Mouse (Mus musculus): ENCODE measurements at regions not wholly inside any gene's neighbourhood (a gene's known extent, or its start where the extent isn't known, plus 50 kb on each side); places are given as distances from the start of the nearest gene placed in this dataset.

DNA sequence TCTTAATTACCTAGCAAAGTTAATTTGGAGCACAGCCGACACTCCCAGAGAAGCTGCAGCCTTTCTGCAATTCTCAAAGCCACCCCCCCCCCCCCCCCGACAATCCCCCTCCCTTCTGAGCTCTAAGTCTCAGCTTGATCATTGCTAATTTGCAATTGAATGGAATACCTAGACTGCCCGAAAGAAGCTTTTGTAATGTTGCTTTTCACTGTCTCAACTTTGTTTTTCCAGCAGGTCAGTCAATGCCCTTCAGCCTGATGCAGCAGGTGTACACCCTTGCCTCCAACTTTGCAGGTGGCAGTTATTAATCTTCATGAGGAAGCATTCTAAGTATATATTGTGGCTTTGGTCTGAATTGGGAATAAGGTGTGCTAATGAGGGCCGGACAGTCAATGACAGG lies 1006.6 kb upstream of the Gm8797 start:
- Histone ChIP-seq H3K9me3 (ENCODE audit: control insufficient read depth, low read length) (peaks cover 19% of the 10 kb centered on the region; the same call in 1 of the 2 replicates), H3K27me3 (ENCODE audit: control insufficient read depth, insufficient read depth, low read length) (no peaks in the 10 kb centered on the region), H3K4me3 (replicated peaks; ENCODE audit: low read length) (no peak overlapping the region), H3K4me1 (replicated peaks; ENCODE audit: control insufficient read depth, insufficient read depth, low read length) (no peaks in the 10 kb centered on the region), H3K4me2 (replicated peaks) (no peak overlapping the region), H3K9ac (no peak overlapping the region), H3K36me3 (replicated peaks; ENCODE audit: control insufficient read depth, insufficient read depth) (no peaks in the 10 kb centered on the region), H3K27ac (no peak overlapping the region)
- ATAC-seq (ENCODE audit: low FRiP score): no peak
- 63% methylated on average over 4 of the region's 4 CpGs for WGBS
- DNase-seq (ENCODE audit: low spot score): no peak

GRCm38 (mm10) chr3:4744611-4745010 lies 1006.0 kb upstream of the Gm8797 start:
- H3K9me3 ChIP-seq (ENCODE audit: control insufficient read depth, low read length): peaks cover 19% of the 10 kb centered on the region; the same call in 1 of the 2 replicates
- no peak overlapping the region for H3K27ac ChIP-seq
- no peak overlapping the region for H3K4me3 ChIP-seq (replicated peaks; ENCODE audit: low read length)
- no peaks in the 10 kb centered on the region for H3K4me1 ChIP-seq (replicated peaks; ENCODE audit: control insufficient read depth, insufficient read depth, low read length)
- ATAC-seq (ENCODE audit: low FRiP score) (no peak), DNase-seq (ENCODE audit: low spot score) (no peak)
- H3K4me2 ChIP-seq (replicated peaks): no peak overlapping the region
- no peaks in the 10 kb centered on the region for H3K36me3 ChIP-seq (replicated peaks; ENCODE audit: control insufficient read depth, insufficient read depth)
- no peaks in the 10 kb centered on the region for H3K27me3 ChIP-seq (ENCODE audit: control insufficient read depth, insufficient read depth, low read length)
- 90% methylated on average over 6 of the region's 6 CpGs for WGBS
- no peak overlapping the region for H3K9ac ChIP-seq

GRCm38 (mm10) chr3:4756099-4756498 lies 994.5 kb upstream of the Gm8797 start:
- H3K27me3 ChIP-seq (ENCODE audit: control insufficient read depth, insufficient read depth, low read length): no peaks in the 10 kb centered on the region
- peaks cover 4% of the 10 kb centered on the region; the same call in 1 of the 2 replicates for H3K9me3 ChIP-seq (ENCODE audit: control insufficient read depth, low read length)
- no peak for ATAC-seq (ENCODE audit: low FRiP score)
- no peaks in the 10 kb centered on the region for H3K4me1 ChIP-seq (replicated peaks; ENCODE audit: control insufficient read depth, insufficient read depth, low read length)
- no peaks in the 10 kb centered on the region for H3K36me3 ChIP-seq (replicated peaks; ENCODE audit: control insufficient read depth, insufficient read depth)
- WGBS: 86% methylated on average over 2 of the region's 2 CpGs
- no peak overlapping the region for H3K27ac ChIP-seq
- no peak overlapping the region for H3K9ac ChIP-seq
- no peak overlapping the region for H3K4me2 ChIP-seq (replicated peaks)
- H3K4me3 ChIP-seq (replicated peaks; ENCODE audit: low read length): no peak overlapping the region
- no peak for DNase-seq (ENCODE audit: low spot score)

- Histone ChIP-seq H3K36me3 (replicated peaks; ENCODE audit: control insufficient read depth, insufficient read depth) (no peaks in the 10 kb centered on the region), H3K4me2 (replicated peaks) (no peak overlapping the region), H3K27ac (no peak overlapping the region), H3K27me3 (ENCODE audit: control insufficient read depth, insufficient read depth, low read length) (no peaks in the 10 kb centered on the region), H3K4me1 (replicated peaks; ENCODE audit: control insufficient read depth, insufficient read depth, low read length) (no peaks in the 10 kb centered on the region), H3K9me3 (ENCODE audit: control insufficient read depth, low read length) (no peaks in the 10 kb centered on the region), H3K9ac (no peak overlapping the region), H3K4me3 (replicated peaks; ENCODE audit: low read length) (no peak overlapping the region)
- DNase-seq (ENCODE audit: low spot score) (no peak), ATAC-seq (ENCODE audit: low FRiP score) (no peak)
- 90% methylated on average over 1 of the region's 1 CpGs for WGBS
Measured at GRCm38 (mm10) chr3:4757113-4757512, 993.5 kb upstream of the Gm8797 start.

DNA sequence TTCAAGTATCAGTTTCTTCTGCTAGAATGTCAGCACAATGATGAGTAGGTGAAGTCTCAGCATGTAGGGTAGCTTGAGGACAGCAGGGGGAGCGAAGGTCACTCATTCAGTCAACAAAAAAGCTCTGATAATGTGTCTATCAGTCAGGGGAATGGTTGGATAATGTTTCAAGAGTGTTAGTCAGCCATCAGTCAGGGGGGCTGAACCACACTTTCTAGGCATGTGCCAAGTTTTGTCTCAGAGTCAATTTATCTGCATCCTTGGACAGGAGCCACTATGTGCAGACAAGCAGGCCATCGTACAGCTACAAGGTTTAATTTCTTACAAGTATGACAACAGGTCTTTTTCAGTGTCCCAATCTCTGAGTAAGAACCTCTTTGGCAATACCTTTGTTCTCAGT lies 987.5 kb upstream of the Gm8797 start:
- Histone ChIP-seq H3K4me3 (replicated peaks; ENCODE audit: low read length) (no peak overlapping the region), H3K4me1 (replicated peaks; ENCODE audit: control insufficient read depth, insufficient read depth, low read length) (no peaks in the 10 kb centered on the region), H3K27ac (no peak overlapping the region), H3K9ac (no peak overlapping the region), H3K36me3 (replicated peaks; ENCODE audit: control insufficient read depth, insufficient read depth) (no peaks in the 10 kb centered on the region), H3K4me2 (replicated peaks) (no peak overlapping the region), H3K9me3 (ENCODE audit: control insufficient read depth, low read length) (no peaks in the 10 kb centered on the region), H3K27me3 (ENCODE audit: control insufficient read depth, insufficient read depth, low read length) (no peaks in the 10 kb centered on the region)
- 85% methylated on average over 2 of the region's 2 CpGs for WGBS
- DNase-seq (ENCODE audit: low spot score): no peak
- no peak for ATAC-seq (ENCODE audit: low FRiP score)

- Histone ChIP-seq H3K4me1 (replicated peaks; ENCODE audit: control insufficient read depth, insufficient read depth, low read length) (no peaks in the 10 kb centered on the region), H3K9me3 (ENCODE audit: control insufficient read depth, low read length) (0 out of 2 replicates have a peak, but pooled peaks cover 3% of the 10 kb centered on the region), H3K4me3 (replicated peaks; ENCODE audit: low read length) (no peak overlapping the region), H3K9ac (no peak overlapping the region), H3K27me3 (ENCODE audit: control insufficient read depth, insufficient read depth, low read length) (no peaks in the 10 kb centered on the region), H3K36me3 (replicated peaks; ENCODE audit: control insufficient read depth, insufficient read depth) (no peaks in the 10 kb centered on the region), H3K27ac (no peak overlapping the region), H3K4me2 (replicated peaks) (no peak overlapping the region)
- ATAC-seq (ENCODE audit: low FRiP score): no peak
- no peak for DNase-seq (ENCODE audit: low spot score)
Measured at GRCm38 (mm10) chr3:4776632-4777031, 974.0 kb upstream of the Gm8797 start.

DNA sequence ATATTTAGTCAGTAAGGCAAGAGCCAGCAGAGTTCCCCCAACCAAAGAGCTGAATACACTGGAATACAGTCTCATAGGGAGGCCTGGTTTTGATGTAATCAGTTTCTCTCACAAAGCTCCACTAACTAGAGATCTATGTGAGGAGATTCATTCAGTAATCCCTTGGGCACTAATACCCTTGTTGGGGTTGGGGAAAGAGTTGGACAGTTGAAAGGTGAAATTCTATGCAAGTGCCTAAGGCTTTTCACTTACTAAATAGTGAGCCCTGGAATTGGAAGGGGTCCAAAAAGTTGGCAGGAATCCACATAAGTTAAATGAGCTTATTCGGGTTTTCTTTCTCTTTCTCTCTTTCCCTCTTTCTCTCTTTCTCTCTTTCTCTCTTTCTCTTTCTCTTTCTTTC lies 965.4 kb upstream of the Gm8797 start:
- Histone ChIP-seq H3K4me2 (replicated peaks) (no peak overlapping the region), H3K9ac (no peak overlapping the region), H3K4me3 (replicated peaks; ENCODE audit: low read length) (no peak overlapping the region), H3K27me3 (ENCODE audit: control insufficient read depth, insufficient read depth, low read length) (no peaks in the 10 kb centered on the region), H3K9me3 (ENCODE audit: control insufficient read depth, low read length) (no peaks in the 10 kb centered on the region), H3K4me1 (replicated peaks; ENCODE audit: control insufficient read depth, insufficient read depth, low read length) (no peaks in the 10 kb centered on the region), H3K27ac (no peak overlapping the region), H3K36me3 (replicated peaks; ENCODE audit: control insufficient read depth, insufficient read depth) (no peaks in the 10 kb centered on the region)
- DNase-seq (ENCODE audit: low spot score) (peak; percentile 20), ATAC-seq (ENCODE audit: low FRiP score) (no peak)
- 60% methylated on average over 1 of the region's 1 CpGs for WGBS

- Histone ChIP-seq H3K4me1 (replicated peaks; ENCODE audit: control insufficient read depth, insufficient read depth, low read length) (peaks cover 5% of the 10 kb centered on the region; the same call in 1 of the 2 replicates), H3K27me3 (ENCODE audit: control insufficient read depth, insufficient read depth, low read length) (no peaks in the 10 kb centered on the region), H3K9ac (no peak overlapping the region), H3K4me3 (replicated peaks; ENCODE audit: low read length) (no peak overlapping the region), H3K36me3 (replicated peaks; ENCODE audit: control insufficient read depth, insufficient read depth) (no peaks in the 10 kb centered on the region), H3K4me2 (replicated peaks) (no peak overlapping the region), H3K27ac (no peak overlapping the region), H3K9me3 (ENCODE audit: control insufficient read depth, low read length) (no peaks in the 10 kb centered on the region)
- ATAC-seq (ENCODE audit: low FRiP score): no peak
- DNase-seq (ENCODE audit: low spot score): no peak
- 88% methylated on average over 2 of the region's 2 CpGs for WGBS
Measured at GRCm38 (mm10) chr3:4793141-4793540, 957.5 kb upstream of the Gm8797 start.

DNA sequence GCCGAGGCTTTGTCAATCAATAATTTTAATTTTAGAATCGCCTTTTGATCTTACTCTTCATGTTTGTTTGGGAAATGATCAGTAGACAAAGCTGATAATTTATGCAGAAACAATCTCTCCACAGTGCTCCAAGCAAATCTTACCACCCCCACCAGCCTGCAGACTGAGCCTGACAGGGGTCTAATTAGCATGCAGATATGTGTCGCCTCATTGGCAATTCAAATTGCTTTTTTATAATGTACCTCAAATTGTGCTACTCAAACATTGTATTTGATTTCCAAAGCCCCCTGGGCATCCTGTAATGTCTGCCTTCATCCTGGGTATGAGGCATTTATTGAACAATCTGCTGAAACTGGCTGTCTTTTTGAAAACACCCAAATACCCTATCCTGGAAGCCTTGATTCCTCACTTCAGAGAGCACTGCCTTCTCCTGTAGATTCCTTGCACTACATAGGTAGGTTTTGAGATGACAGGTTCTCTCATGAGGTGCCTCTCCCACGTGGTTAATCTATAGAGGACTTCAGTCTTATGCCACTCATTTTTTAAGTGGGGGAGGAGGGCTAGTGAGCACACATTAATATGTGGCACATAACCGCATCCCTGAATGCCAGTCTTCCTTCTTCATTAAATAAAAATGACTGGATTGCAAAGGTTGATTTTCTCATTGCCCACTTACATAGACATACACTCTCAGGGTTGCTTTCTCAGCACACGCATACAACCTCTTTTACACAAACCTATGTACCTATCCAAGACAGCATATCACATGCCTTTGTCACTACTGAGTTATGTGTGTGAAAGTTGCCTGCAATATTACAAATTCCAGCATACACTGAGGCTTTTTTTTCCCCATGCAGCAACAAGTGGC lies 954.3 kb upstream of the Gm8797 start:
- Histone ChIP-seq H3K4me3 (replicated peaks; ENCODE audit: low read length) (peak overlapping the region; percentile 39), H3K4me1 (replicated peaks; ENCODE audit: control insufficient read depth, insufficient read depth, low read length) (peaks cover 5% of the 10 kb centered on the region; the same call in 1 of the 2 replicates), H3K27ac (peak overlapping the region; percentile 75), H3K4me2 (replicated peaks) (peak overlapping the region; percentile 50), H3K9me3 (ENCODE audit: control insufficient read depth, low read length) (no peaks in the 10 kb centered on the region), H3K27me3 (ENCODE audit: control insufficient read depth, insufficient read depth, low read length) (no peaks in the 10 kb centered on the region), H3K9ac (peak overlapping the region; percentile 63), H3K36me3 (replicated peaks; ENCODE audit: control insufficient read depth, insufficient read depth) (no peaks in the 10 kb centered on the region)
- 20% methylated on average over 6 of the region's 6 CpGs for WGBS
- DNase-seq (ENCODE audit: low spot score) (peak; percentile 56), ATAC-seq (ENCODE audit: low FRiP score) (peak; percentile 81)

Data from hindbrain, embryonic 14.5 days (tissue).